Mouse (Mus musculus) embryonic facial prominence, embryonic 13.5 days (tissue): ENCODE data around the gene Scgb1a1. TPM values are rescaled to one million over a fixed set of nuclear protein-coding genes. Genes with fewer than 3 reads are reported as not detected.

Experiments
- ATAC-seq: fragments of 200-750 bp; cut with Nextera tagmentation; 2 replicates; pipeline ENCODE4 v1.8.0; 2017; ENCODE audit warnings: low read depth; ENCODE audit not compliant: insufficient number of reproducible peaks, insufficient read depth, low FRiP score, low TSS enrichment
- H3K27ac ChIP-seq: fragments of 300-500 bp; sonication (generic); 2 replicates; pipeline ENCODE4 v1.5.1; 2015; ENCODE audit warnings: moderate library complexity, mild to moderate bottlenecking, inconsistent platforms
- H3K27me3 ChIP-seq: fragments of 300-500 bp; sonication (generic); 2 replicates; pipeline ENCODE4 v1.6.1; 2015; ENCODE audit warnings: mild to moderate bottlenecking, inconsistent platforms
- H3K36me3 ChIP-seq: fragments of 300-500 bp; sonication (generic); 2 replicates; pipeline ENCODE4 v1.6.1; 2015; ENCODE audit warnings: mild to moderate bottlenecking, inconsistent platforms
- H3K4me1 ChIP-seq: fragments of 300-500 bp; sonication (generic); 2 replicates; pipeline ENCODE4 v1.6.1; 2015; ENCODE audit warnings: inconsistent platforms
- H3K4me2 ChIP-seq: fragments of 300-500 bp; sonication (generic); 2 replicates; pipeline ENCODE4 v1.6.1; 2015; ENCODE audit warnings: moderate library complexity, mild to moderate bottlenecking, inconsistent platforms
- H3K4me3 ChIP-seq: fragments of 300-500 bp; sonication (generic); 2 replicates; pipeline ENCODE4 v1.5.1; 2015; ENCODE audit warnings: mild to moderate bottlenecking, inconsistent platforms
- H3K9ac ChIP-seq: fragments of 300-500 bp; sonication (generic); 2 replicates; pipeline ENCODE4 v1.6.1; 2015; ENCODE audit warnings: mild to moderate bottlenecking, inconsistent platforms
- H3K9me3 ChIP-seq: fragments of 300-500 bp; sonication (generic); 2 replicates; pipeline ENCODE4 v1.6.1; 2016; ENCODE audit warnings: inconsistent platforms
- WGBS: fragments of 180-500 bp; shearing (Covaris S2); methylation state at CpG from one replicate; pipeline ENCODE4 v1.1.7; 2015; ENCODE audit warnings: mixed read lengths; 5-methylcytosine and 5-hydroxymethylcytosine counted together
- polyA plus RNA-seq: library from polyadenylated mRNA; unstranded; fragments of >200 nt; fragmentation: Nextera tagmentation; extraction: Ambion mirVana; gene quantifications from 2 replicates; pipeline ENCODE4 v1.2.1, GENCODE M21; 2015

Gene Scgb1a1
- polyA plus RNA-seq, 1 experiment from 2014 or later = not detected

- WGBS = 75% methylated on average over 8 of the region's 8 CpGs
- no peak overlapping the region for H3K27ac ChIP-seq
Measured at GRCm38 (mm10) chr19:9112043-9112442, 24.3 kb upstream of the Scgb1a1 start.

GRCm38 (mm10) chr19:9110182-9110869, 22.6 kb upstream of the Scgb1a1 start:
- Histone ChIP-seq H3K9ac (no peak overlapping the region; the same call in 1 of the 2 replicates), H3K4me3 (no peak overlapping the region), H3K4me1 (peaks cover 21% of the 10 kb centered on the region), H3K4me2 (no peak overlapping the region), H3K36me3 (peaks cover 18% of the 10 kb centered on the region), H3K9me3 (no peaks in the 10 kb centered on the region), H3K27me3 (no peaks in the 10 kb centered on the region), H3K27ac (no peak overlapping the region)
- 55% methylated on average over 4 of the region's 4 CpGs for WGBS
- ATAC-seq = peak; percentile 44; the same call in 1 of the 2 replicates

More at GRCm38 (mm10) chr19:9112043-9112442, 24.3 kb upstream of the Scgb1a1 start:
- peaks cover 26% of the 10 kb centered on the region for H3K36me3 ChIP-seq
- no peak overlapping the region for H3K4me3 ChIP-seq
- H3K27me3 ChIP-seq = no peaks in the 10 kb centered on the region
- no peak overlapping the region for H3K4me2 ChIP-seq
- H3K9ac ChIP-seq = no peak overlapping the region
- H3K9me3 ChIP-seq = no peaks in the 10 kb centered on the region
- ATAC-seq = no peak
- H3K4me1 ChIP-seq = peaks cover 5% of the 10 kb centered on the region

GRCm38 (mm10) chr19:9108536-9108935, 20.8 kb upstream of the Scgb1a1 start:
- Histone ChIP-seq H3K27ac (no peak overlapping the region), H3K4me1 (peaks cover 32% of the 10 kb centered on the region), H3K4me3 (no peak overlapping the region), H3K27me3 (no peaks in the 10 kb centered on the region), H3K9me3 (no peaks in the 10 kb centered on the region), H3K9ac (no peak overlapping the region), H3K4me2 (no peak overlapping the region), H3K36me3 (peaks cover 12% of the 10 kb centered on the region)
- ATAC-seq = no peak
- WGBS = 89% methylated on average over 1 of the region's 1 CpGs

- Histone ChIP-seq H3K4me3 (no peak overlapping the region), H3K27me3 (no peaks in the 10 kb centered on the region), H3K27ac (no peak overlapping the region), H3K9me3 (no peaks in the 10 kb centered on the region), H3K4me1 (peaks cover 32% of the 10 kb centered on the region), H3K36me3 (0 out of 2 replicates have a peak, but pooled peaks cover under 1% of the 10 kb centered on the region), H3K9ac (no peak overlapping the region), H3K4me2 (no peak overlapping the region)
- peak; percentile 46; the same call in 1 of the 2 replicates for ATAC-seq
- WGBS = 71% methylated on average over 1 of the region's 1 CpGs
Measured at GRCm38 (mm10) chr19:9107379-9107755, 19.6 kb upstream of the Scgb1a1 start.

GRCm38 (mm10) chr19:9106751-9107378, 19.1 kb upstream of the Scgb1a1 start:
- Histone ChIP-seq H3K4me2 (no peak overlapping the region), H3K9ac (peak overlapping the region; percentile 60), H3K9me3 (no peaks in the 10 kb centered on the region), H3K4me1 (peaks cover 32% of the 10 kb centered on the region), H3K27ac (peak overlapping the region; percentile 55), H3K36me3 (no peaks in the 10 kb centered on the region), H3K4me3 (no peak overlapping the region), H3K27me3 (no peaks in the 10 kb centered on the region)
- WGBS = 31% methylated on average over 4 of the region's 4 CpGs
- ATAC-seq = 0 out of 2 replicates have a peak, but pooled peaks have one; percentile 58

- Histone ChIP-seq H3K36me3 (no peaks in the 10 kb centered on the region), H3K4me3 (no peak overlapping the region), H3K4me2 (no peak overlapping the region), H3K9me3 (no peaks in the 10 kb centered on the region), H3K27me3 (no peaks in the 10 kb centered on the region), H3K4me1 (peaks cover 32% of the 10 kb centered on the region), H3K9ac (peak overlapping the region; percentile 60; the same call in 1 of the 2 replicates), H3K27ac (peak overlapping the region; percentile 55)
- WGBS = 39% methylated on average over 5 of the region's 5 CpGs
- ATAC-seq = no peak
Measured at GRCm38 (mm10) chr19:9106096-9106495, 18.3 kb upstream of the Scgb1a1 start.

- H3K27ac ChIP-seq = peak overlapping the region; percentile 55
- H3K4me1 ChIP-seq = peaks cover 32% of the 10 kb centered on the region
- no peak overlapping the region for H3K4me2 ChIP-seq
- no peak overlapping the region for H3K9ac ChIP-seq
- no peaks in the 10 kb centered on the region for H3K36me3 ChIP-seq
- no peak for ATAC-seq
- H3K4me3 ChIP-seq = no peak overlapping the region
- WGBS = 57% methylated on average over 3 of the region's 3 CpGs
- H3K9me3 ChIP-seq = no peaks in the 10 kb centered on the region
- no peaks in the 10 kb centered on the region for H3K27me3 ChIP-seq
Measured at GRCm38 (mm10) chr19:9105101-9105685, 17.4 kb upstream of the Scgb1a1 start.

- Histone ChIP-seq H3K4me1 (peaks cover 32% of the 10 kb centered on the region), H3K4me3 (no peak overlapping the region), H3K4me2 (no peak overlapping the region), H3K36me3 (no peaks in the 10 kb centered on the region), H3K27me3 (no peaks in the 10 kb centered on the region), H3K9me3 (no peaks in the 10 kb centered on the region), H3K27ac (no peak overlapping the region), H3K9ac (no peak overlapping the region)
- no peak for ATAC-seq
- 68% methylated on average over 4 of the region's 4 CpGs for WGBS
Measured at GRCm38 (mm10) chr19:9103986-9104385, 16.2 kb upstream of the Scgb1a1 start.

GRCm38 (mm10) chr19:9101062-9101457, 13.3 kb upstream of the Scgb1a1 start:
- Histone ChIP-seq H3K9ac (no peak overlapping the region), H3K9me3 (no peaks in the 10 kb centered on the region), H3K27ac (no peak overlapping the region), H3K36me3 (no peaks in the 10 kb centered on the region), H3K27me3 (no peaks in the 10 kb centered on the region), H3K4me3 (no peak overlapping the region), H3K4me1 (peaks cover 16% of the 10 kb centered on the region), H3K4me2 (no peak overlapping the region)
- ATAC-seq = no peak
- 63% methylated on average over 2 of the region's 2 CpGs for WGBS

GRCm38 (mm10) chr19:9100297-9101061, 12.7 kb upstream of the Scgb1a1 start:
- 83% methylated on average over 17 of the region's 17 CpGs for WGBS
- H3K36me3 ChIP-seq = no peaks in the 10 kb centered on the region
- peaks cover 12% of the 10 kb centered on the region for H3K4me1 ChIP-seq
- H3K27ac ChIP-seq = no peak overlapping the region
- no peaks in the 10 kb centered on the region for H3K9me3 ChIP-seq
- no peak overlapping the region for H3K4me2 ChIP-seq
- ATAC-seq = no peak
- H3K4me3 ChIP-seq = no peak overlapping the region
- no peak overlapping the region for H3K9ac ChIP-seq
- H3K27me3 ChIP-seq = no peaks in the 10 kb centered on the region

GRCm38 (mm10) chr19:9099751-9100150, 12.0 kb upstream of the Scgb1a1 start:
- Histone ChIP-seq H3K4me1 (peaks cover 5% of the 10 kb centered on the region; the same call in 1 of the 2 replicates), H3K4me2 (no peak overlapping the region), H3K9me3 (no peaks in the 10 kb centered on the region), H3K9ac (no peak overlapping the region), H3K27ac (no peak overlapping the region), H3K27me3 (no peaks in the 10 kb centered on the region), H3K4me3 (no peak overlapping the region), H3K36me3 (no peaks in the 10 kb centered on the region)
- no peak for ATAC-seq
- 88% methylated on average over 8 of the region's 8 CpGs for WGBS
